Mouse (Mus musculus) forebrain, embryonic 11.5 days (tissue): ENCODE measurements around the gene Slc15a1. TPM values are rescaled to one million over a fixed set of nuclear protein-coding genes. Genes with fewer than 3 reads are reported as not detected.

ENCODE experiments used
- ATAC-seq: fragments of 200-750 bp; cut with Nextera tagmentation; replicated peaks from 2 replicates; pipeline ENCODE4 v1.8.0; 2017; ENCODE audit warnings: moderate TSS enrichment; ENCODE audit not compliant: low FRiP score
- DNase-seq: peaks from one replicate; pipeline ENCODE4 v3.0.0-alpha.2; 2017; ENCODE audit warnings: low spot score
- H3K27ac ChIP-seq: fragments of 300-500 bp; sonication (generic); 2 replicates; pipeline ENCODE4 v1.5.1; 2014; ENCODE audit warnings: low read depth, low read length
- H3K27me3 ChIP-seq: fragments of 300-500 bp; sonication (generic); 2 replicates; pipeline ENCODE4 v1.6.1; 2014; ENCODE audit warnings: mild to moderate bottlenecking, low read length, mixed read lengths; ENCODE audit not compliant: control insufficient read depth, insufficient read depth
- H3K36me3 ChIP-seq: fragments of 300-500 bp; sonication (generic); 2 replicates; pipeline ENCODE4 v1.6.1; 2014; ENCODE audit warnings: mild to moderate bottlenecking, low read length, moderate library complexity, mixed read lengths; ENCODE audit not compliant: control insufficient read depth, insufficient read depth
- H3K4me1 ChIP-seq: fragments of 300-500 bp; sonication (generic); replicated peaks from 2 replicates; pipeline ENCODE4 v1.6.1; 2014; ENCODE audit warnings: low read length, mixed read lengths; ENCODE audit not compliant: control insufficient read depth, insufficient read depth
- H3K4me2 ChIP-seq: fragments of 300-500 bp; sonication (generic); 2 replicates; pipeline ENCODE4 v1.6.1; 2014; ENCODE audit warnings: low read depth, mild to moderate bottlenecking, low read length, moderate library complexity, mixed read lengths; ENCODE audit not compliant: severe bottlenecking
- H3K4me3 ChIP-seq: fragments of 300-500 bp; sonication (generic); 2 replicates; pipeline ENCODE4 v1.5.1; 2014; ENCODE audit warnings: low read depth, low read length
- H3K9ac ChIP-seq: fragments of 300-500 bp; sonication (generic); 2 replicates; pipeline ENCODE4 v1.6.1; 2014; ENCODE audit warnings: low read length
- H3K9me3 ChIP-seq: fragments of 300-500 bp; sonication (generic); 2 replicates; pipeline ENCODE4 v1.6.1; 2016; ENCODE audit warnings: low read length, mixed read lengths; ENCODE audit not compliant: control insufficient read depth
- WGBS: fragments of 180-500 bp; shearing (Covaris S2); extraction: QIAGEN DNeasy Blood & Tissue Kit; methylation state at CpG from one replicate; pipeline ENCODE4 v1.1.7; 2014; 5-methylcytosine and 5-hydroxymethylcytosine counted together
- polyA plus RNA-seq: library from polyadenylated mRNA; unstranded; fragments of >200 nt; fragmentation: Nextera tagmentation; extraction: Ambion mirVana; gene quantifications from 2 replicates; pipeline ENCODE4 v1.2.1, GENCODE M21; 2014

Slc15a1 gene
- polyA plus RNA-seq: not detected in 2 replicates

DNA sequence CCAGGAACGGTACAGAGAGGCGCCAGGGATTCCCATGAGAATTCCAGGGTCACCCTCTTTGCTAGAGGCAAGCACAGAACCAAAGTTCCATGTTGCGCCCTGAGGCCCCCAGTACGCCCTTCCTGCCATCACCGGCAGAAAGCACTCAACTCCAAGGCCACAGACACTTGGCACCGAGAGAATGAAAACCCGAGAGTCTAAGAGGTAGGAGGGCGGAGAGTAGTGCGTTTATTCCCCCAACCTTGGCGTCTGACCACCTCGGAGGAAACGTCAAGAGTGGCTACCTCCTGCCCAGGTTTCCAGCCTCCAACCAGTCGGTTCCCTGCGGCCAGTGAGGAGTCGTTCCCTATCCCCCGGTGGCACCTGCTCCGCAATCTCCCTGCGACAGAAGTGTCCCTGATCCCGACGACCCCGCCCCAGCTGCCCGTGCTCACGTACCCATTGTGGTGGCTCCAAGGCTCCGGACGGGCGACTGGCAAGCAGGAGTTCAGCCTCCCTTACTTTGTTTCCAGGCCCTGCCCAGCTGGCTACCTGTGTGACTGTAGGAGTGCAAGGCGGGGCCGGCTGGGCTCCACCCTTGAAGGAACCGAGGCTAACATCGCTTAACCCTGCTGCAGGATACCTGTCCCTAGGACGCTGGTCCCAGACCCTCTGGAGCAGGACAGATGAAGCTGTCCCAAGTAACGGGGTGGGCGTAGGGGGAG lies at the start of gene Slc15a1:
Gene Slc15a1 (minus strand): TSS at position 472 of the 704 bp plus-strand sequence.
- Histone ChIP-seq H3K4me3 (peak within 1 kb of the TSS; percentile 2; the same call in 1 of the 2 replicates), H3K4me1 (peaks cover 5% of the 10 kb centered on the region; the same call in 1 of the 2 replicates), H3K27ac (no peak within 1 kb of the TSS), H3K9ac (no peak within 1 kb of the TSS), H3K4me2 (peak within 1 kb of the TSS; percentile 40), H3K36me3 (no peaks in the 10 kb centered on the region), H3K27me3 (peaks cover 22% of the 10 kb centered on the region; the same call in 1 of the 2 replicates), H3K9me3 (no peaks in the 10 kb centered on the region)
- ATAC-seq (0 out of 2 replicates have a peak, but pooled peaks have one; percentile 33), DNase-seq (no peak)
- 10% methylated on average over 33 of the region's 33 CpGs for WGBS

DNA sequence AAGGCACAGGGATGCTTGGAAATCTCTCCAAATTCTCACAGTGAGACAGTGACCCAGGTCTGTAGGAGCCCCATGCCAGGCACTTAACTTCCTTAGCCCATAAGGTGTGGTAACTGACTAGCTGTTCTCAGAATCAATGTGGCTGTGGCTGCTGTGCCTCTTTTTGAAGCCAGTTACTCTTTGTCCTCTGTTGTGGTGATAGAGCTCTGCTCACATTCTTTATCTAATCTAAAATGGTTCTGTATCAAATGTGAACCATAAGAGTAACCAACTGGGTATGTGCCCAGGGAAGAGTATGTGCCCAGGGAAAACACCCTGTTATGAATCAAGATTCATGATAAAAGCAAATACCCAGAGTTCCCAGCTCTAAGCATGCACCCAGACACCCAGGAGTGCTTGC lies 48.7 kb upstream of the Slc15a1 start:
- H3K27me3 ChIP-seq: no peaks in the 10 kb centered on the region
- ATAC-seq (no peak), DNase-seq (no peak)
- H3K4me2 ChIP-seq: no peak overlapping the region
- no peaks in the 10 kb centered on the region for H3K36me3 ChIP-seq
- H3K9ac ChIP-seq: no peak overlapping the region
- H3K4me1 ChIP-seq: no peaks in the 10 kb centered on the region
- no peaks in the 10 kb centered on the region for H3K9me3 ChIP-seq
- no peak overlapping the region for H3K4me3 ChIP-seq
- H3K27ac ChIP-seq: no peak overlapping the region

DNA sequence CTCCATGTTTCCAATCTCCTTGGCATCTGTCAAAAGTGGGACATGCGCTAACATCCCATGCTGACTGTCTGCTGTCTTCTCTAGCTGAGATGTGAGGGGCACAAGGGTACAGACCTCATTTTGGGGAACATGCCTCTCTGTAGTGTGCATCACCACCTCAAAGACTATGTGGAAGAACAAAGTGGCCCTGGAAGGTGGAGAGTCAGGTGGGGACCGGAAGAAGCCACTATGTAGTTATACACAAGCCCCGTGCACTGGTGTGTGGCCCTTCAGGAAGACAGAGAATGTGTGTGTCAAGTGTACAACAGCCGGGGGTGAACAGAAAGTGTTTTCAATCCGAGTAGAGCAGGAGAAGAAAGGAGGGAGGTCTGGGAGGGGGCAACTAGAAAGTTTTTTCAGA lies 47.5 kb upstream of the Slc15a1 start:
- Histone ChIP-seq H3K4me2 (no peak overlapping the region), H3K9ac (no peak overlapping the region), H3K27me3 (no peaks in the 10 kb centered on the region), H3K4me3 (no peak overlapping the region), H3K36me3 (no peaks in the 10 kb centered on the region), H3K27ac (no peak overlapping the region), H3K9me3 (no peaks in the 10 kb centered on the region), H3K4me1 (0 out of 2 replicates have a peak, but pooled peaks cover under 1% of the 10 kb centered on the region)
- WGBS: 76% methylated on average over 5 of the region's 5 CpGs
- ATAC-seq: no peak
- DNase-seq: no peak

DNA sequence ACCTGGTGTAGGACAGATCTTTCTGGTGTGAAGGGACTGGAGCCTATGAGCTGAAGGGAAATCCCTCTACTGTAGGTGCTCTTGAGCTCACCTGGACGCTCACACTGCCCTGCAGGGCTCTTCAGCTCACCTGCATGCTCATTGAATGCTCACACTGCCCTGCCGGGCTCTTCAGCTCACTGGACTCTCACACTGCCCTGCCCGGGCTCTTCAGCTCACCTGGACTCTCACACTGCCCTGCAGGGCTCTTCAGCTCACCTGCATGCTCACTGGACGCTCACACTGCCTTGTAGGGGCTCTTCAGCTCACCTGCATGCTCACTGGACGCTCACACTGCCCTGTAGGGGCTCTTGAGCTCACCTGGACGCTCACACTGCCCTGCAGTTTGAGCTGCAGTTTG lies 44.8 kb upstream of the Slc15a1 start:
- Histone ChIP-seq H3K27ac (no peak overlapping the region), H3K4me1 (0 out of 2 replicates have a peak, but pooled peaks cover 2% of the 10 kb centered on the region), H3K4me3 (no peak overlapping the region), H3K36me3 (no peaks in the 10 kb centered on the region), H3K9ac (no peak overlapping the region), H3K4me2 (no peak overlapping the region), H3K27me3 (no peaks in the 10 kb centered on the region), H3K9me3 (no peaks in the 10 kb centered on the region)
- ATAC-seq: no peak
- 84% methylated on average over 6 of the region's 6 CpGs for WGBS
- DNase-seq: no peak

DNA sequence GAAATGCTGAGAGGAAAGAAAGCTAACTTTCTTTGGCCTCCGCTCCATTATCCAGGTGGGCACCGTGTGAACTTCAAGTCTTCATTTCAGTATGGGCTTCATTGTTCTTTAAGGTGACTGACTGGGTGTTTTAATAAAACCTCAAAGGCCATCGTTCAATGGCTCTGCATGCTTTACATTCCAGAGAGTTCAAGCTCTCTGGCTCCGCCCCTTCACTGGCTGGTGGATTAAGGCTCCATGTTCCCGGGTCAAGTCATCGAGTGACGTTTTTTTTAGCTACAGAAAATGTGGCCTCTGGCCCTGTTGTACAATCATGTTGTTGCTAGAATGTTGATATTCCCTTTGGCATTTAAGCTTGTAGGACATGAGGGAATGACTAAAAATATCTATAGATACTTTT lies 42.7 kb upstream of the Slc15a1 start:
- no peak for ATAC-seq
- Histone ChIP-seq H3K4me1 (0 out of 2 replicates have a peak, but pooled peaks cover 2% of the 10 kb centered on the region), H3K9ac (no peak overlapping the region), H3K36me3 (no peaks in the 10 kb centered on the region), H3K9me3 (no peaks in the 10 kb centered on the region), H3K4me3 (no peak overlapping the region), H3K27ac (no peak overlapping the region), H3K27me3 (no peaks in the 10 kb centered on the region), H3K4me2 (no peak overlapping the region)
- DNase-seq: no peak
- 27% methylated on average over 7 of the region's 7 CpGs for WGBS

DNA sequence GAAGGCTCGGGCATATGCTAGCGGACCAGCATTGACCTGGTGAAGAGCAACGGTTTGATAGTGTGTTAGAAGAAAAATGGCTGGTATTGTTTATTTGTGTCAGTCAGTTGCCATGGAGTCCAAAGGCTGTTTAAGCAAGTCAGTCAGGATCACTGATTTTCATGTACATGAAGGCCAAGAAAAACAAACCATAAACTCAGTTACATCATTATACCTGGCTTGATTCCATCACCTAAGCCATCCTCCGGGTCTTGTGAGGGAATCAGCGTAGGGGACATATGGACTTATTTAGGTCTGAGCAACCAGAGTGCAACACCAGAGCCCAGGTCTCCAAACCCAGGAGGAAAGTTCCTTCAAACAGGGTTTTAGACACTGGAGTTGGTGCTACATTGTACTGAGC lies 41.6 kb upstream of the Slc15a1 start:
- H3K9ac ChIP-seq: no peak overlapping the region
- no peaks in the 10 kb centered on the region for H3K27me3 ChIP-seq
- ATAC-seq (no peak), DNase-seq (no peak)
- no peaks in the 10 kb centered on the region for H3K9me3 ChIP-seq
- no peaks in the 10 kb centered on the region for H3K36me3 ChIP-seq
- H3K27ac ChIP-seq: no peak overlapping the region
- 0 out of 2 replicates have a peak, but pooled peaks cover 2% of the 10 kb centered on the region for H3K4me1 ChIP-seq
- no peak overlapping the region for H3K4me2 ChIP-seq
- no peak overlapping the region for H3K4me3 ChIP-seq
- 96% methylated on average over 5 of the region's 5 CpGs for WGBS

DNA sequence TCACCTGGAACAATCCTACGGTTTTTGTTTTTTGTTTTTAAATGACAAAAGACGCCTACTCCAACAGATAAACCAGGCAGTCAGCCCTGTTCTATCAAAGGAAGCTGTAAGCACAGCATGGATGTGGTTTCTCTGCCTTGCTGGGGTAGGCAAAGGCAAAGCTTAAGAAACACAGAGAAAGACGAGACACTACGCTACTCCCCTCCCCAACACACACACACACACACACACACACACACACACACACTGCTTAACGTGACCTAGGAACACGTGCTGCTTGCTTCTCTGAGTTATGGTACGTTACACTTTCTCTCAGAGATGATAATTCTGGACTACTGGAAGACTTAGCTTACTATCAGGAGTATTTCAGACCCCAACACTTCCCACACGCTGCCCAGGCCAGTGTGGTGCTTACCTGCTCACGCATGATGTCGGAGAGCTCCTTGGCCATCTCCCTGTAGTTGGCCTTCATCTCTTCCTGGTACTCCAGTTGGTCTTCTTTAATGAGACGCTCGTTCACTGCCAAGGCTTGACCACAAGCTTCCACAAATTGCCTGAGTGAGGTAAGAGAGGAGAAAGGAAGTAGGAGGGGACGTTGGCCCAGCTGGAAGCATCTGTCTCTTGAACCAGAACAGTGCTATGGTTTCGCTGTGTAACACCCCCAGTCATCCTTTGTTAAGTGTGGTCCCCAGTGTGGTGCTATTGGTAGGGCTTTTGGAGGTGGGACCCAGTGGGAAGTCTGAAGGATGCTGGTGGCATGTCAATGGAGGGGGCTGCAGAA lies 40.7 kb upstream of the Slc15a1 start:
- WGBS: 88% methylated on average over 14 of the region's 14 CpGs
- Histone ChIP-seq H3K9me3 (no peaks in the 10 kb centered on the region), H3K4me2 (no peak overlapping the region), H3K9ac (no peak overlapping the region), H3K27ac (no peak overlapping the region), H3K4me3 (no peak overlapping the region), H3K36me3 (no peaks in the 10 kb centered on the region), H3K27me3 (no peaks in the 10 kb centered on the region), H3K4me1 (0 out of 2 replicates have a peak, but pooled peaks cover 2% of the 10 kb centered on the region)
- DNase-seq (peak; percentile 19), ATAC-seq (no peak)

DNA sequence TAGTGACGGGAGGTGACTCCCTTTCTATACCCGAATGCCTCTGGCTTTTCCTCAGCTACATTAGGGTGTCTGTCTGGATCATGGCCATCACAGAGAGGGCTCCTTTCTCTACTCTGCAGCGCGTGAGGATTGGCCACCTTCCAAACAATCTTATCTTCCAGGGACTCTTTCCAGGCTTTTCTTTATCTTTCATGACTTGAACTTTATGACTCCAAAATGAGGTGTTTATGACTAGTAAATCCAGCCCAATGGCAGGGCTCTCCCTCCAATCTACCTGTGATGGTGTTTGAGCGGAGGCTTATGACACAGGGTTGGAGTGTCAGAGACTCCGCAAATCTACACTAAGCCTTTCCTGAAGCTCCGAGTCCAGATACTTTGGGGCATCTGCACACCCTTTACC lies 36.2 kb upstream of the Slc15a1 start:
- WGBS: 94% methylated on average over 7 of the region's 7 CpGs
- H3K4me1 ChIP-seq: no peaks in the 10 kb centered on the region
- ATAC-seq: no peak
- H3K27ac ChIP-seq: no peak overlapping the region
- no peak overlapping the region for H3K9ac ChIP-seq
- no peaks in the 10 kb centered on the region for H3K36me3 ChIP-seq
- no peak overlapping the region for H3K4me2 ChIP-seq
- DNase-seq: peak; percentile 18
- no peaks in the 10 kb centered on the region for H3K27me3 ChIP-seq
- H3K4me3 ChIP-seq: no peak overlapping the region
- H3K9me3 ChIP-seq: no peaks in the 10 kb centered on the region
